In genomic region chr9:120027401-120028151, GRCm38 (mm10) we compare ENCODE assay signal across 7 mouse cellular contexts. TPM values are rescaled to one million over a fixed set of nuclear protein-coding genes. Genes with fewer than 3 reads are reported as not detected.
DNase-seq lines count a peak whose midpoint lies in the region; ATAC-seq lines count a peak whose summit lies in the region.

No protein-coding gene starts in this region.

- no peaks in the 10 kb centered on the region for H3K36me3 ChIP-seq in forebrain, embryonic 12.5 days (replicated peaks)
- H3K36me3 ChIP-seq in limb, embryonic 15.5 days: no peaks in the 10 kb centered on the region
- H3K36me3 ChIP-seq in neural tube, embryonic 13.5 days: no peaks in the 10 kb centered on the region

- H3K27ac ChIP-seq in forebrain, embryonic 12.5 days: no peak overlapping the region
- H3K27ac ChIP-seq in limb, embryonic 15.5 days: peak overlapping the region; percentile 47; the same call in 1 of the 2 replicates
- H3K27ac ChIP-seq in neural tube, embryonic 13.5 days (replicated peaks): no peak overlapping the region

- 0 out of 2 replicates have a peak, but pooled peaks cover 3% of the 10 kb centered on the region for H3K4me1 ChIP-seq in forebrain, embryonic 12.5 days
- H3K4me1 ChIP-seq in limb, embryonic 15.5 days: peaks cover 8% of the 10 kb centered on the region
- H3K4me1 ChIP-seq in neural tube, embryonic 13.5 days (replicated peaks): peaks cover 9% of the 10 kb centered on the region

- H3K4me2 ChIP-seq in forebrain, embryonic 12.5 days: no peak overlapping the region
- 0 out of 2 replicates have a peak overlapping the region, but pooled peaks have one; percentile 15 for H3K4me2 ChIP-seq in limb, embryonic 15.5 days
- no peak overlapping the region for H3K4me2 ChIP-seq in neural tube, embryonic 13.5 days

- H3K9me3 ChIP-seq in forebrain, embryonic 12.5 days: no peaks in the 10 kb centered on the region
- no peaks in the 10 kb centered on the region for H3K9me3 ChIP-seq in limb, embryonic 15.5 days
- H3K9me3 ChIP-seq in neural tube, embryonic 13.5 days: no peaks in the 10 kb centered on the region

- H3K9ac ChIP-seq in forebrain, embryonic 12.5 days: no peak overlapping the region
- no peak overlapping the region for H3K9ac ChIP-seq in limb, embryonic 15.5 days
- peak overlapping the region; percentile 1; the same call in 1 of the 2 replicates for H3K9ac ChIP-seq in neural tube, embryonic 13.5 days

- 0 out of 2 replicates have a peak, but pooled peaks have one; percentile 46 for ATAC-seq in forebrain, embryonic 12.5 days (ENCODE audit: low FRiP score)
- no peak for ATAC-seq in limb, embryonic 15.5 days (ENCODE audit: insufficient number of reproducible peaks, low FRiP score, low TSS enrichment, low read depth)
- no peak for ATAC-seq in neural tube, embryonic 13.5 days (ENCODE audit: low read depth)

- 0 out of 2 replicates have a peak, but pooled peaks cover 8% of the 10 kb centered on the region for H3K27me3 ChIP-seq in forebrain, embryonic 12.5 days
- H3K27me3 ChIP-seq in limb, embryonic 15.5 days: no peaks in the 10 kb centered on the region
- H3K27me3 ChIP-seq in neural tube, embryonic 13.5 days: no peaks in the 10 kb centered on the region

- no peak overlapping the region for H3K4me3 ChIP-seq in forebrain, embryonic 12.5 days (replicated peaks)
- no peak overlapping the region for H3K4me3 ChIP-seq in limb, embryonic 15.5 days
- H3K4me3 ChIP-seq in neural tube, embryonic 13.5 days: no peak overlapping the region

- DNase-seq in 3T3-L1 (ENCODE audit: low read depth, low spot score): peak; percentile 88
- peak; percentile 91 for DNase-seq in CD4-positive, CD25-positive, alpha-beta regulatory T cell, adult 2 months (ENCODE audit: low read depth, low spot score)
- peak; percentile 35 for DNase-seq in c-Kit-positive CD71-positive TER-119-negative erythroid progenitor cells, embryonic 14.5 days (ENCODE audit: low read depth)
- peak; percentile 68 to 78 for DNase-seq in heart, postnatal 36 days

- intact Hi-C loops in heart, postnatal 36 days (cut with DNase I): loop anchor here (1.0 to 2.0 kb wide), 2 partner anchors 46 to 71 kb away; no protein-coding TSS in a partner anchor

- WGBS in forebrain, embryonic 12.5 days: 21% methylated on average over 14 of the region's 14 CpGs
- WGBS in limb, embryonic 15.5 days: 27% methylated on average over 10 of the region's 14 CpGs
- 28% methylated on average over 14 of the region's 14 CpGs for WGBS in neural tube, embryonic 13.5 days

RNA-seq across cellular contexts. Expression of gene Xirp1, which starts 4.2 kb away (rescaled TPM):
- 0.04 TPM in 1 of 2 replicates, not detected in the other for polyA plus RNA-seq in forebrain, embryonic 12.5 days (2016; fragmentation: Nextera tagmentation; extraction: Ambion mirVana)
- total RNA-seq in heart, postnatal 36 days (2021): 100 to 1,000 TPM; 122 to 127 TPM
- 1.2 and 4.8 TPM in 2 replicates for polyA plus RNA-seq in limb, embryonic 15.5 days (2015; fragmentation: Nextera tagmentation; extraction: Ambion mirVana)
- polyA plus RNA-seq in neural tube, embryonic 13.5 days (2015; fragmentation: Nextera tagmentation; extraction: Ambion mirVana): 0.06 and 0.17 TPM in 2 replicates

RNA-seq across cellular contexts. Expression of gene Cx3cr1, which starts 42.1 kb away (rescaled TPM):
- 5.1 TPM in 2 replicates for polyA plus RNA-seq in forebrain, embryonic 12.5 days (2016; fragmentation: Nextera tagmentation; extraction: Ambion mirVana)
- total RNA-seq in heart, postnatal 36 days (2021): 1 to 10 TPM; 3.1 to 5.4 TPM
- 15.1 and 16.0 TPM in 2 replicates for polyA plus RNA-seq in limb, embryonic 15.5 days (2015; fragmentation: Nextera tagmentation; extraction: Ambion mirVana)
- 11.4 and 11.9 TPM in 2 replicates for polyA plus RNA-seq in neural tube, embryonic 13.5 days (2015; fragmentation: Nextera tagmentation; extraction: Ambion mirVana)

RNA-seq across cellular contexts. Expression of gene Csrnp1, which starts 43.1 kb away (rescaled TPM):
- polyA plus RNA-seq in forebrain, embryonic 12.5 days (2016; fragmentation: Nextera tagmentation; extraction: Ambion mirVana): 1.7 and 2.2 TPM in 2 replicates
- 10 to 100 TPM; 11.1 to 29.3 TPM for total RNA-seq in heart, postnatal 36 days (2021)
- polyA plus RNA-seq in limb, embryonic 15.5 days (2015; fragmentation: Nextera tagmentation; extraction: Ambion mirVana): 8.3 and 9.1 TPM in 2 replicates
- polyA plus RNA-seq in neural tube, embryonic 13.5 days (2015; fragmentation: Nextera tagmentation; extraction: Ambion mirVana): 1.0 and 1.8 TPM in 2 replicates

Comparison
In these comparisons a context has a peak if more than half of its experiments do, and no peak if none do; other contexts are left out.
1. DNase-seq: peak in every context shown above with its lines; median percentile 91 in CD4-positive, CD25-positive, alpha-beta regulatory T cell, adult 2 months; 88 in 3T3-L1; 73 in heart, postnatal 36 days; 35 in c-Kit-positive CD71-positive TER-119-negative erythroid progenitor cells, embryonic 14.5 days.